Mouse (Mus musculus): ENCODE data around the gene Scgb2b3. TPM values are rescaled to one million over a fixed set of nuclear protein-coding genes. Genes with fewer than 3 reads are reported as not detected.

Scgb2b3 gene
- not detected in 2 replicates for polyA plus RNA-seq (2012; rRNA removed; ENCODE audit: low replicate concordance)

GRCm38 (mm10) chr7:31362022-31362560 is at the start of gene Scgb2b3:
Scgb2b3 (minus strand) TSS chr7:31362072.

GRCm38 (mm10) chr7:31375292-31375691 is 13.4 kb upstream of the Scgb2b3 start, which contains the start of gene Scgb1b3:
Scgb1b3 (plus strand) TSS chr7:31375592.

Other genes starting within 250 kb of the Scgb2b3 start
- gene Hpn, start 246.8 kb downstream of the Scgb2b3 start, polyA plus RNA-seq (2012; rRNA removed; ENCODE audit: low replicate concordance): 4.8 and 38.5 TPM in 2 replicates
- gene Scn1b, start 235.1 kb downstream of the Scgb2b3 start, polyA plus RNA-seq (2012; rRNA removed; ENCODE audit: low replicate concordance): 14.7 and 28.1 TPM in 2 replicates
- 73.3 and 105 TPM in 2 replicates for gene Gramd1a, start 206.2 kb downstream of the Scgb2b3 start, polyA plus RNA-seq (2012; rRNA removed; ENCODE audit: low replicate concordance)
- gene Scgb2b2, start 71.6 kb downstream of the Scgb2b3 start, polyA plus RNA-seq (2012; rRNA removed; ENCODE audit: low replicate concordance): not detected in 2 replicates
- gene Scgb1b2, start 70.3 kb downstream of the Scgb2b3 start, polyA plus RNA-seq (2012; rRNA removed; ENCODE audit: low replicate concordance): not detected in 2 replicates
- not detected in 2 replicates for gene Scgb1b3, start 13.5 kb upstream of the Scgb2b3 start, polyA plus RNA-seq (2012; rRNA removed; ENCODE audit: low replicate concordance)